ENCODE assay signal across 9 mouse cellular contexts in the genomic region with DNA sequence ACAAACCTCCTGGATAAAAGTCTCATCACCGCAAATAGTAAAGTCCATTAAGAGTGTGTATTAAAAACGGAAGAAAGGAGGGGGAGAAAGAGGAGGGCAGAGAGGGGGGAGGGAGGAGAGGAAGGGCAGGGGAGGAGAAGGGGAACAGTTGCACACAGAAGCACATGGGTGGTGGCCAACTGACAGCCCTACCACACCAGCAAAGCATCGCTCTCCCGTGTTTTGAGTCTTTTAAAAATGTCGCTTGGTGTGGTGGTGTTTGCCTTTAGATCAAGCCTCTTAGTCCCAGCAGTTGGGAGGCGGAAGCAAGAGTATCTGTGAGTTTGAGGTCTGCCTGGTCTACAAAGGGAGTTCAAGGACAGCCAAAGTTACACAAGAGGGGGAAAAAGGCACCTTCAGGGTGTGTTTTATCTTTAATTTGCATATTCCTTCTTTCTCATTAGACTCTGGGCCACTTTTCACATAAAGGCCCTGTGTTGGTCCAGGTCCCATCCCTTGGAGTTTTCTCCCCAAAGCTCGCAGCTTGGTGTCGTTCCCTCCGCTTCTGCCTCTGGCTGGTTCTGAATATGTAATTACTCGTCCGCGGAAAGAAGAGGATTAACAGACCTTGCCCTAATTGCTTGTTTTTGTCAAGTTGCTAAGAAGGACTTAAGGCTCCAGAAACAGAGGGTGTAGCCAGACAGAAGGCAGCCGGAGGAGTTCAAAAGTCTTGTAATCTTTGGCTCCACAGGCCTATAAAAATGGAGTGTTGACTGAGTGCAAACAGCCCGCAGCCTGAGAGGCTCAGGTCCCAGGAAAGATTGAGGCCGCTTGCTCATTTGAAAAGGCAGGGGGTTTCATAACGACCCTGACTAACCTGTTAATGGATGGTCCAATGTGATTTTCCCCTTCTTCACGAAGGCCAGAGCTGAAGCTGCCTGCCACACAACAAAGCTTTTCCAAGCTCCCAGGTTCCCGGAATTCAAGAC. TPM values are rescaled to one million over a fixed set of nuclear protein-coding genes. Genes with fewer than 3 reads are reported as not detected.
A peak's percentile ranks its signal among the peaks of the same experiment; 100 is the strongest.
DNase-seq lines count a peak whose midpoint lies in the region; ATAC-seq and TF ChIP-seq lines count a peak whose summit lies in the region.
"Had no signal": no experiment of that assay in that cellular context is flagged by ENCODE, and none has a peak within 500 bp of the region (broad histone marks: within the 10 kb centered on the region; RNA-seq: fewer than 3 reads in every experiment).

No protein-coding gene starts in this region.

- peak overlapping the region; percentile 34; the same call in 1 of the 2 replicates for H3K4me2 ChIP-seq in forebrain, embryonic 11.5 days (ENCODE audit: low read depth, low read length, severe bottlenecking)
- 0 out of 2 replicates have a peak overlapping the region, but pooled peaks have one; percentile 21 for H3K4me2 ChIP-seq in kidney, embryonic 15.5 days
- no peak overlapping the region for H3K4me2 ChIP-seq in liver, postnatal 0 days (ENCODE audit: low read depth, low read length)

- no peaks in the 10 kb centered on the region for H3K36me3 ChIP-seq in forebrain, embryonic 11.5 days (ENCODE audit: control insufficient read depth, insufficient read depth, low read length)
- no peaks in the 10 kb centered on the region for H3K36me3 ChIP-seq in kidney, embryonic 15.5 days
- H3K36me3 ChIP-seq in midbrain, embryonic 10.5 days: no peaks in the 10 kb centered on the region
- H3K36me3 ChIP-seq in liver, postnatal 0 days (replicated peaks; ENCODE audit: insufficient read depth, low read length): no peaks in the 10 kb centered on the region

- no peak overlapping the region for H3K4me3 ChIP-seq in forebrain, embryonic 11.5 days (ENCODE audit: low read depth, low read length)
- H3K4me3 ChIP-seq in kidney, embryonic 15.5 days (replicated peaks): no peak overlapping the region
- peak overlapping the region; percentile 26 for H3K4me3 ChIP-seq in midbrain, embryonic 10.5 days
- H3K4me3 ChIP-seq in liver, postnatal 0 days (ENCODE audit: low read depth, low read length): no peak overlapping the region

- H3K27ac ChIP-seq in forebrain, embryonic 11.5 days (ENCODE audit: low read depth, low read length): peak overlapping the region; percentile 15
- no peak overlapping the region for H3K27ac ChIP-seq in kidney, embryonic 15.5 days
- H3K27ac ChIP-seq in midbrain, embryonic 10.5 days (replicated peaks): peak overlapping the region; percentile 59
- H3K27ac ChIP-seq in liver, postnatal 0 days (ENCODE audit: low read depth): no peak overlapping the region

- no peak overlapping the region for H3K9ac ChIP-seq in forebrain, embryonic 11.5 days (ENCODE audit: low read length)
- H3K9ac ChIP-seq in kidney, embryonic 15.5 days: no peak overlapping the region
- no peak overlapping the region for H3K9ac ChIP-seq in liver, postnatal 0 days (replicated peaks)

- no peak for TF ChIP-seq CTCF in liver, postnatal 0 days (IDR thresholded peaks at IDR 0.05; ENCODE audit: low read depth)

- WGBS in forebrain, embryonic 11.5 days: 5% methylated on average over 18 of the region's 18 CpGs
- WGBS in kidney, embryonic 15.5 days: 31% methylated on average over 18 of the region's 18 CpGs
- WGBS in midbrain, embryonic 10.5 days: 7% methylated on average over 18 of the region's 18 CpGs
- 55% methylated on average over 18 of the region's 18 CpGs for WGBS in liver, postnatal 0 days (ENCODE audit: insufficient replicate concordance)

- peaks cover 7% of the 10 kb centered on the region for H3K4me1 ChIP-seq in forebrain, embryonic 11.5 days (replicated peaks; ENCODE audit: control insufficient read depth, insufficient read depth, low read length)
- peaks cover 14% of the 10 kb centered on the region for H3K4me1 ChIP-seq in kidney, embryonic 15.5 days
- H3K4me1 ChIP-seq in midbrain, embryonic 10.5 days: peaks cover 16% of the 10 kb centered on the region
- no peaks in the 10 kb centered on the region for H3K4me1 ChIP-seq in liver, postnatal 0 days (ENCODE audit: insufficient read depth)

- H3K9me3 ChIP-seq in forebrain, embryonic 11.5 days (ENCODE audit: control insufficient read depth, low read length): no peaks in the 10 kb centered on the region
- H3K9me3 ChIP-seq in kidney, embryonic 15.5 days (replicated peaks): no peaks in the 10 kb centered on the region
- no peaks in the 10 kb centered on the region for H3K9me3 ChIP-seq in midbrain, embryonic 10.5 days (replicated peaks)
- no peaks in the 10 kb centered on the region for H3K9me3 ChIP-seq in liver, postnatal 0 days (ENCODE audit: low read length)

- ATAC-seq in forebrain, embryonic 11.5 days (replicated peaks; ENCODE audit: low FRiP score): peak; percentile 83
- ATAC-seq in kidney, embryonic 15.5 days (replicated peaks; ENCODE audit: low FRiP score): peak; percentile 46; the same call in 1 of the 2 replicates
- no peak for ATAC-seq in liver, postnatal 0 days

- H3K27me3 ChIP-seq in forebrain, embryonic 11.5 days (ENCODE audit: control insufficient read depth, insufficient read depth, low read length): no peaks in the 10 kb centered on the region
- no peaks in the 10 kb centered on the region for H3K27me3 ChIP-seq in kidney, embryonic 15.5 days
- H3K27me3 ChIP-seq in midbrain, embryonic 10.5 days (ENCODE audit: low read depth, poor library complexity, severe bottlenecking): peaks cover 54% of the 10 kb centered on the region
- H3K27me3 ChIP-seq in liver, postnatal 0 days (ENCODE audit: insufficient read depth, low read length): no peaks in the 10 kb centered on the region

- TF ChIP-seq EP300 in liver, postnatal 0 days (IDR thresholded peaks at IDR 0.05; ENCODE audit: low read depth): no peak

- intact Hi-C loops in gastrocnemius, postnatal 36 days (cut with DNase I): no loop called here

- peak; percentile 91 for DNase-seq in R1 (ENCODE audit: low read depth, low spot score)
- peak; percentile 68 for DNase-seq in forebrain, embryonic 11.5 days (ENCODE audit: low spot score)
- peak; percentile 41 for DNase-seq in midbrain, embryonic 10.5 days (ENCODE audit: low spot score)
- no peak for DNase-seq in spleen, postnatal 36 days (ENCODE audit: low spot score in 2 of 2)
- DNase-seq in gastrocnemius, postnatal 36 days: no peak
- no peak for DNase-seq in liver, postnatal 0 days
- DNase-seq in right cerebral cortex, adult 18-20 months: no peak
- DNase-seq: gastrocnemius, postnatal 14 days had no signal

RNA-seq across cellular contexts. Expression of a gene that starts 35.6 kb away (rescaled TPM):
- polyA plus RNA-seq in forebrain, embryonic 11.5 days (2014; fragmentation: Nextera tagmentation; extraction: Ambion mirVana): 57.7 and 63.1 TPM in 2 replicates
- 85.7 and 88.7 TPM in 2 replicates for polyA plus RNA-seq in kidney, embryonic 15.5 days (2015; fragmentation: Nextera tagmentation; extraction: Ambion mirVana)
- 52.1 and 66.0 TPM in 2 replicates for polyA plus RNA-seq in midbrain, embryonic 10.5 days (2016; fragmentation: Nextera tagmentation; extraction: Ambion mirVana)
- 10 to 100 TPM; 16.4 to 17.4 TPM for total RNA-seq in gastrocnemius, postnatal 36 days (2021)
- polyA plus RNA-seq in liver, postnatal 0 days (2015; fragmentation: Nextera tagmentation; extraction: Ambion mirVana): 15.4 and 16.8 TPM in 2 replicates

Comparison
In these comparisons a context has a peak if more than half of its experiments do, and no peak if none do; other contexts are left out.
1. DNase-seq: peak in R1 (single experiment), forebrain, embryonic 11.5 days (single experiment) and midbrain, embryonic 10.5 days (single experiment); none in spleen, postnatal 36 days (0 of 2), gastrocnemius, postnatal 36 days (0 of 2), liver, postnatal 0 days (single experiment) and right cerebral cortex, adult 18-20 months (single experiment).
2. H3K27ac ChIP-seq: peak in forebrain, embryonic 11.5 days (single experiment) and midbrain, embryonic 10.5 days (single experiment); none in kidney, embryonic 15.5 days (single experiment) and liver, postnatal 0 days (single experiment).